Mouse (Mus musculus) spleen, adult 2 months (tissue): ENCODE results near the gene Leng8.

Experiments used
- CTCF ChIP-seq: fragments of 200-500 bp; IDR thresholded peaks from 2 replicates; pipeline ENCODE4 v1.5.1; 2011; ENCODE audit warnings: mild to moderate bottlenecking, inconsistent platforms; ENCODE audit not compliant: insufficient read depth, insufficient read length, insufficient replicate concordance; ENCODE audit errors: extremely low read depth
- POLR2A ChIP-seq: fragments of 200-500 bp; IDR thresholded peaks from 2 replicates; pipeline ENCODE4 v1.6.1; 2011; ENCODE audit warnings: low read depth, low read length, inconsistent platforms

GRCm38 (mm10) chr7:4103411-4103810 lies 33.4 kb upstream of the Leng8 start:
- TF ChIP-seq CTCF (peak; percentile 35; the same call in 1 of the 2 replicates), POLR2A (no peak)
